In genomic region chr17:47914676-47915219, GRCm38 (mm10) we compare ENCODE assay signal across 16 mouse cellular contexts. TPM values are rescaled to one million over a fixed set of nuclear protein-coding genes. Genes with fewer than 3 reads are reported as not detected.
A peak's percentile ranks its signal among the peaks of the same experiment; 100 is the strongest.
DNase-seq lines count a peak whose midpoint lies in the region; ATAC-seq and TF ChIP-seq lines count a peak whose summit lies in the region.
"Had no signal": no experiment of that assay in that cellular context is flagged by ENCODE, and none has a peak within 500 bp of the region (broad histone marks: within the 10 kb centered on the region; RNA-seq: fewer than 3 reads in every experiment).

No protein-coding gene starts in this region.

- H3K9ac ChIP-seq in stomach, embryonic 16.5 days (ENCODE audit: low read length) = 0 out of 2 replicates have a peak overlapping the region, but pooled peaks have one; percentile 43
- no peak overlapping the region for H3K9ac ChIP-seq in stomach, postnatal 0 days (ENCODE audit: low read length)
- H3K9ac ChIP-seq in hindbrain, embryonic 12.5 days = no peak overlapping the region
- H3K9ac ChIP-seq in midbrain, embryonic 13.5 days (replicated peaks) = no peak overlapping the region
- H3K9ac ChIP-seq in kidney, embryonic 14.5 days (ENCODE audit: low read depth, low read length) = no peak overlapping the region
- H3K9ac ChIP-seq: embryonic facial prominence, embryonic 15.5 days; limb, embryonic 12.5 days had no signal

- no peaks in the 10 kb centered on the region for H3K27me3 ChIP-seq in stomach, embryonic 16.5 days (ENCODE audit: control insufficient read depth, insufficient read depth, low read length)
- no peaks in the 10 kb centered on the region for H3K27me3 ChIP-seq in stomach, postnatal 0 days (ENCODE audit: control insufficient read depth, insufficient read depth, low read length)
- H3K27me3 ChIP-seq in hindbrain, embryonic 12.5 days = peaks cover 46% of the 10 kb centered on the region
- H3K27me3 ChIP-seq in midbrain, embryonic 13.5 days = peaks cover 36% of the 10 kb centered on the region
- H3K27me3 ChIP-seq in kidney, embryonic 14.5 days (ENCODE audit: control insufficient read depth, insufficient read depth, low read length) = no peaks in the 10 kb centered on the region
- H3K27me3 ChIP-seq: embryonic facial prominence, embryonic 15.5 days had no signal

- no peak overlapping the region for H3K4me3 ChIP-seq in stomach, embryonic 16.5 days (replicated peaks; ENCODE audit: low read length)
- no peak overlapping the region for H3K4me3 ChIP-seq in stomach, postnatal 0 days (ENCODE audit: low read depth, low read length)
- no peak overlapping the region for H3K4me3 ChIP-seq in hindbrain, embryonic 12.5 days
- H3K4me3 ChIP-seq in midbrain, embryonic 13.5 days (replicated peaks) = no peak overlapping the region
- no peak overlapping the region for H3K4me3 ChIP-seq in kidney, embryonic 14.5 days (ENCODE audit: low read length)
- no peak overlapping the region for H3K4me3 ChIP-seq in left cerebral cortex, adult 2 months
- H3K4me3 ChIP-seq: embryonic facial prominence, embryonic 15.5 days; limb, embryonic 12.5 days had no signal

- peaks cover 42% of the 10 kb centered on the region for H3K4me1 ChIP-seq in stomach, embryonic 16.5 days (ENCODE audit: control insufficient read depth, insufficient read depth, low read length)
- H3K4me1 ChIP-seq in stomach, postnatal 0 days (replicated peaks; ENCODE audit: control insufficient read depth, insufficient read depth) = 0 out of 2 replicates have a peak, but pooled peaks cover 4% of the 10 kb centered on the region
- peaks cover 62% of the 10 kb centered on the region for H3K4me1 ChIP-seq in hindbrain, embryonic 12.5 days
- H3K4me1 ChIP-seq in midbrain, embryonic 13.5 days (replicated peaks) = peaks cover 84% of the 10 kb centered on the region
- H3K4me1 ChIP-seq in kidney, embryonic 14.5 days (ENCODE audit: control insufficient read depth, insufficient read depth, low read length) = peaks cover 14% of the 10 kb centered on the region

- ATAC-seq in stomach, embryonic 16.5 days (ENCODE audit: insufficient read depth, low FRiP score) = no peak
- ATAC-seq in stomach, postnatal 0 days (ENCODE audit: low FRiP score, low TSS enrichment) = no peak
- ATAC-seq in hindbrain, embryonic 12.5 days (ENCODE audit: low FRiP score) = peak; percentile 42
- ATAC-seq in midbrain, embryonic 13.5 days = peak; percentile 70
- no peak for ATAC-seq in kidney, embryonic 14.5 days (ENCODE audit: low FRiP score, low TSS enrichment)
- ATAC-seq: activated CD4-positive, CD25-positive, alpha-beta regulatory T cell, adult 4 months; inflammation-experienced regulatory T-cells, adult 6 months had no signal

- H3K36me3 ChIP-seq in stomach, embryonic 16.5 days (ENCODE audit: control insufficient read depth, insufficient read depth, low read length) = no peaks in the 10 kb centered on the region
- no peaks in the 10 kb centered on the region for H3K36me3 ChIP-seq in stomach, postnatal 0 days (ENCODE audit: control insufficient read depth, insufficient read depth, low read length)
- 0 out of 2 replicates have a peak, but pooled peaks cover 4% of the 10 kb centered on the region for H3K36me3 ChIP-seq in hindbrain, embryonic 12.5 days
- H3K36me3 ChIP-seq in midbrain, embryonic 13.5 days = no peaks in the 10 kb centered on the region
- H3K36me3 ChIP-seq in kidney, embryonic 14.5 days (ENCODE audit: control insufficient read depth, insufficient read depth, low read length) = peaks cover 13% of the 10 kb centered on the region
- H3K36me3 ChIP-seq: embryonic facial prominence, embryonic 15.5 days had no signal

- no peak for DNase-seq in stomach, postnatal 0 days (ENCODE audit: low spot score)
- DNase-seq in left cerebral cortex, adult 2 months (ENCODE audit: extremely low spot score in 1 of 2, low spot score in 2 of 2) = no peak
- no peak for DNase-seq in cerebellum, postnatal 4 days (ENCODE audit: low spot score in 2 of 2)
- DNase-seq: cerebellum, adult 11 months; kidney, postnatal 14 days; layer of hippocampus, postnatal 36 days; lung, adult 18-20 months; right cerebral cortex, adult 18-20 months had no signal

- TF ChIP-seq EP300 in stomach, postnatal 0 days (optimal IDR thresholded peaks at IDR 0.05) = no peak

- H3K27ac ChIP-seq in stomach, embryonic 16.5 days (ENCODE audit: low read length) = peak overlapping the region; percentile 27; the same call in 1 of the 2 replicates
- no peak overlapping the region for H3K27ac ChIP-seq in stomach, postnatal 0 days (replicated peaks)
- no peak overlapping the region for H3K27ac ChIP-seq in hindbrain, embryonic 12.5 days
- H3K27ac ChIP-seq in midbrain, embryonic 13.5 days = peak overlapping the region; percentile 51; the same call in 1 of the 2 replicates
- no peak overlapping the region for H3K27ac ChIP-seq in kidney, embryonic 14.5 days (ENCODE audit: low read depth, low read length)
- no peak overlapping the region for H3K27ac ChIP-seq in left cerebral cortex, adult 2 months
- H3K27ac ChIP-seq: embryonic facial prominence, embryonic 15.5 days; limb, embryonic 12.5 days had no signal

- no peaks in the 10 kb centered on the region for H3K9me3 ChIP-seq in stomach, embryonic 16.5 days (replicated peaks; ENCODE audit: control insufficient read depth, low read length)
- H3K9me3 ChIP-seq in stomach, postnatal 0 days (ENCODE audit: control insufficient read depth, low read length) = no peaks in the 10 kb centered on the region
- no peaks in the 10 kb centered on the region for H3K9me3 ChIP-seq in hindbrain, embryonic 12.5 days (replicated peaks)
- no peaks in the 10 kb centered on the region for H3K9me3 ChIP-seq in midbrain, embryonic 13.5 days
- no peaks in the 10 kb centered on the region for H3K9me3 ChIP-seq in kidney, embryonic 14.5 days (ENCODE audit: control insufficient read depth, low read length)
- H3K9me3 ChIP-seq: embryonic facial prominence, embryonic 15.5 days; limb, embryonic 12.5 days had no signal

- no peak for TF ChIP-seq CTCF in stomach, postnatal 0 days (IDR thresholded peaks at IDR 0.05; ENCODE audit: low read depth)
- no peak for TF ChIP-seq CTCF in left cerebral cortex, adult 2 months (IDR thresholded peaks at IDR 0.05)

- no peak overlapping the region for H3K4me2 ChIP-seq in stomach, embryonic 16.5 days (ENCODE audit: low read depth, low read length)
- H3K4me2 ChIP-seq in stomach, postnatal 0 days (replicated peaks; ENCODE audit: low read depth) = no peak overlapping the region
- H3K4me2 ChIP-seq in hindbrain, embryonic 12.5 days (replicated peaks) = no peak overlapping the region; the same call in 1 of the 2 replicates
- H3K4me2 ChIP-seq in midbrain, embryonic 13.5 days (replicated peaks) = 0 out of 2 replicates have a peak overlapping the region, but pooled peaks have one; percentile 1
- no peak overlapping the region for H3K4me2 ChIP-seq in kidney, embryonic 14.5 days (replicated peaks; ENCODE audit: low read depth, low read length)
- H3K4me2 ChIP-seq: embryonic facial prominence, embryonic 15.5 days; limb, embryonic 12.5 days had no signal

- intact Hi-C loops in left cerebral cortex, adult 2 months (cut with DNase I) = no loop called here

- WGBS in stomach, embryonic 16.5 days = 54% methylated on average over 9 of the region's 9 CpGs
- whole genome bisulfite sequencing in stomach, postnatal 0 days = 55% methylated on average over 9 of the region's 9 CpGs
- WGBS in hindbrain, embryonic 12.5 days = 18% methylated on average over 9 of the region's 9 CpGs
- 7% methylated on average over 9 of the region's 9 CpGs for WGBS in midbrain, embryonic 13.5 days
- 49% methylated on average over 9 of the region's 9 CpGs for WGBS in kidney, embryonic 14.5 days

RNA-seq across cellular contexts. Expression of gene Foxp4, which starts 9.7 kb away (rescaled TPM):
- polyA plus RNA-seq in stomach, embryonic 16.5 days (2015; fragmentation: Nextera tagmentation; extraction: Ambion mirVana) = 10.5 and 13.9 TPM in 2 replicates
- 14.6 and 17.9 TPM in 2 replicates for polyA plus RNA-seq in stomach, postnatal 0 days (2015; fragmentation: Nextera tagmentation; extraction: Ambion mirVana)
- 40.6 and 41.7 TPM in 2 replicates for polyA plus RNA-seq in hindbrain, embryonic 12.5 days (2016; fragmentation: Nextera tagmentation; extraction: Ambion mirVana)
- 16.0 and 25.2 TPM in 2 replicates for polyA plus RNA-seq in midbrain, embryonic 13.5 days (2015; fragmentation: Nextera tagmentation; extraction: Ambion mirVana)
- 23.9 and 25.4 TPM in 2 replicates for polyA plus RNA-seq in kidney, embryonic 14.5 days (2014; fragmentation: Nextera tagmentation; extraction: Ambion mirVana)
- total RNA-seq in left cerebral cortex, adult 2 months (2021) = 10 to 100 TPM; 43.1 to 50.6 TPM

Comparison
In these comparisons a context has a peak if more than half of its experiments do, and no peak if none do; other contexts are left out.
1. H3K27ac ChIP-seq: peak in stomach, embryonic 16.5 days (single experiment) and midbrain, embryonic 13.5 days (single experiment); none in stomach, postnatal 0 days (single experiment), hindbrain, embryonic 12.5 days (single experiment), kidney, embryonic 14.5 days (single experiment) and left cerebral cortex, adult 2 months (single experiment).
2. ATAC-seq: peak in hindbrain, embryonic 12.5 days (single experiment) and midbrain, embryonic 13.5 days (single experiment); none in stomach, embryonic 16.5 days (single experiment), stomach, postnatal 0 days (single experiment) and kidney, embryonic 14.5 days (single experiment).